Mouse (Mus musculus) olfactory bulb, adult 2 months (tissue): ENCODE data around the gene Asb7.

Experiments used
- CTCF ChIP-seq: fragments of 200-500 bp; IDR thresholded peaks from 2 replicates; pipeline ENCODE4 v1.5.1; 2012; ENCODE audit warnings: low read depth, mild to moderate bottlenecking, low read length, moderate library complexity; ENCODE audit not compliant: insufficient read depth
- POLR2A ChIP-seq: fragments of 200-500 bp; IDR thresholded peaks from 2 replicates; pipeline ENCODE4 v1.6.1; 2012; ENCODE audit warnings: mild to moderate bottlenecking, low read depth, low read length, moderate library complexity; ENCODE audit not compliant: insufficient read depth

GRCm38 (mm10) chr7:66689294-66689619 is at the start of gene Asb7:
- TF ChIP-seq CTCF (no peak), POLR2A (no peak)
